Mouse (Mus musculus) cerebellum, postnatal 25 days (tissue): ENCODE measurements around the gene Lamp1.

Source experiments
- DNase-seq, 2 experiments: peaks; one replicate each; pipeline ENCODE4 v3.0.0; 2021; ENCODE audit warnings: mixed read lengths in 2 of 2

Lamp1 gene

DNA sequence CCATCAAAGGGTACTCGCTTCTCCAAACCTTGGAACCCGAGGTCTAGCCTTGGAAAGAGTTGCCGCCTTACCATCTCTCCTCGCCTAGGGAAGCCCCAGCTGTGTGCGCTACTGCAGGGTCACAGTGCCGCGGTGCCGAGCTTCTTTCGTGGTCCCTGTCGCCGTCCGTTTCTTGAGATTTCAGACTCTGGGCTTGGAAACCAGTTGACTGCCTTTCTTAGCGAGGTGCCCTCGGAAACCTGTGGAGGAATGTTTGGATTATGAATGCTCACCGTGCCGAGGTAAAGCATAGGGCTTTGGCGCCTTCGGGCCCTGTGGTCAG is 42.0 kb downstream of the Lamp1 start:
- no peak for DNase-seq

DNA sequence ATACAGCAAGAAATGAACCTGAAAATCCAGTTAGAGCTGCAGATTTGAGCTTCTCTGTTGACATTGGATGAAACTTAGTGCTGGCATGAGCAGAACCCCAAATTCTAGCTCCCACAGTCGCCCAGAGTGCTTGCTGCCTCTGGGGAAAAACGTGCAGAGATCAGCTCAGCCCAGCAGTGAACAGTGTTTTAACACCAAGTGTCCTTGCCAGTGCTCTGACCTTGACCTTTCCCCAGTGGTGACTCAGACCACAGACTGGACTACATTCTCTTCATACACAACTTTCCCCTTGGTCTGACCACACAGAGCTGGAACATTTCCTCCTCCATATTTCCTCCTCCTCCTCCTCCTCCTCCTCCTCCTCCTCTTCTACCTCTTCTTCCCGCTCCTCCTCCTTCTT is 43.1 kb downstream of the Lamp1 start:
- DNase-seq, result no peak

- DNase-seq, result no peak
Measured at GRCm38 (mm10) chr8:13202806-13203205, 43.8 kb downstream of the Lamp1 start.

- no peak for DNase-seq
Measured at GRCm38 (mm10) chr8:13203472-13203871, 44.5 kb downstream of the Lamp1 start.

DNA sequence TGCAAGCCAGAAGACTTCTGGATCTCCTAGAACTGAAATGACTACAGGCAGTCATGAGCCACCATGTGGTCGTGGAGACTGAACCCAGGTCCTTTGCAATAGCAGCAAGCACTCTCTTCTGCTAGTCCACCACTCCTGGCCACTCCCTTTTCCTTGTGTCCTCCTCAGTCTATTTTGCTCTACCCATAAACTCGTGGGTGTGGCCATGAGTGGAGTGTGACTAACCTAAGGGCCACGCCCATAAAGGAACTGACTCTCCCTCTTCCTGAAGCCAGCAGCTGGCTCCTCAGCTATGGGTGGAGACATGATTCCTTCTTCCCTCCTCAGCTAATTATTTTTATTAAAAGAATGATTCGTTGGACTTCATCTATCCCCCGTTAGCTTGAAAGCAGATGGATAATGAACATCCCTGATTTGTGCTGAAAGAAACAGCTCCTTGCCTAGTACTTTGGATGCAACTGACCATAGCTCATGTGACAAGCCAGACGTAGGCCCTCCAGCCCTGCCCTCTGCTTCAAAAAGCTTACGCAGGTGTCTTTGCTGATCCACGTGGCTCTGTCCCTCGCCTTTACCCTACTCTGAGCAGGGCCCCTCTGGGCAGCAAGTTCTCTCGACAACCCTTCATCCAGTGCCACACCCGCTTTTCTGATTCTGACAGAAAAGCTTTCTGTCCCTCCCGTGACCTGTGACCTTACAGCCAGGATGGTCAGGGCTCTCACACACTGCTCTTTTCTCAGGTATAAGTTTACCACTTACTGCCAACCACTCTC is 45.6 kb downstream of the Lamp1 start:
- no peak for DNase-seq

GRCm38 (mm10) chr8:13205311-13205710 is 46.4 kb downstream of the Lamp1 start:
- DNase-seq, result no peak

DNA sequence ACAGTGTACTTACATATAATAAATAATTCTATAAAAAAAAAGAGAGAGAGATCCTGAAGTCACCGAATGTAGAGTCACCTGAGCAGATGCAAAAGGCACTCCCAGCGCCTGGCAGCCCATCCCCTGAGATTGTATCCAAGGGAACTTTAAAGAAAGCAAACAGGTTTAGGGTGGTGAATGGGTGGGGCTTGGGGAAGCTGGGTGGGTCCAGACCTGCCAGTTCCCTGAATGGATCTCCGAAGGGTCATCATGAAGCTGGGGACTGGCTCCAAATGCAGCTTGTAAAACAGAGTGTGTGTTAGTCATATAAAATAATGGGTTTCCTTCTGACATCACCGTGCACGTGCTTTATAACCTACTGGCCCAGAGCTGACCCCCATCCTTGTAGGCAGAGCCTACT is 47.3 kb downstream of the Lamp1 start:
- no peak for DNase-seq

- no peak for DNase-seq
Measured at GRCm38 (mm10) chr8:13208627-13209355, 49.8 kb downstream of the Lamp1 start.

GRCm38 (mm10) chr8:13209770-13210169 is 50.8 kb downstream of the Lamp1 start:
- DNase-seq, result no peak

DNA sequence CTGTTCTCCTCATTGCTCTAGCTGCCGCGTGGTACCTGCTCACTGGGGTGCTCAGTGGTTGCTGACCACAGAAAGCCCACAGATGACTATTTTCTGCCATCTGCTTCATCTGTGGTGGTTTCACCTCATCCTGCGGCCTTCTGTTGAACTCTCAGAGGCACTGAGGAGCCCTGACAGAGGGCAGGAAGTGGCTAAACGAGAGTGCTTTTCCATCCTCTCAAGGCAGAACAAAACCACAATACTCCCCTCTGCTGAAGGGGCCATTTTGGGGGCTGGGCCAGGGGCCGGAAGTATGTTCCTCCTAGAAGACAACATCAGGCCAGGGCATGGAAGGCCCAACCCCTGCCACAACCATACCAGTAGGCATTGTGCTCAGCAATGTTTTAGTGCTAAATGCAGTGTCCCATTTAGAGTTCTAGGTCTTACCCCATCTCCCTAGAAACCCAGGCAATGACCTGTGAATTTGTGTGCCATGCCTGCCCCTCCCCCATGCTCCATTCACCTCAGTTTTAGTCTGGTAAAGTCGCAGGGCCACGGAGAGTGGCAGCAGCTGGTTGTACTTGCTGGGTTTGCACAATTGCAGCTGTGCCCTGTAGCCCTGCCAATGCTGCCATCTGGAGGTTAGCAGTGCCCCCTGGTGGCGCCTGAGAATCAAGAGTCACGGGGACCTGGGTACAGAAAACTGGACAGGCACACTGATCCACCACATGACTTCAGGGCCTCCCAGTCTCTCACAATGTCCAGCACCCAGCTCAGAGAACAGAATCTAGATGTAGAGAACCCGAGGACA is 54.7 kb downstream of the Lamp1 start:
- DNase-seq, result peak; percentile 70 to 82

DNA sequence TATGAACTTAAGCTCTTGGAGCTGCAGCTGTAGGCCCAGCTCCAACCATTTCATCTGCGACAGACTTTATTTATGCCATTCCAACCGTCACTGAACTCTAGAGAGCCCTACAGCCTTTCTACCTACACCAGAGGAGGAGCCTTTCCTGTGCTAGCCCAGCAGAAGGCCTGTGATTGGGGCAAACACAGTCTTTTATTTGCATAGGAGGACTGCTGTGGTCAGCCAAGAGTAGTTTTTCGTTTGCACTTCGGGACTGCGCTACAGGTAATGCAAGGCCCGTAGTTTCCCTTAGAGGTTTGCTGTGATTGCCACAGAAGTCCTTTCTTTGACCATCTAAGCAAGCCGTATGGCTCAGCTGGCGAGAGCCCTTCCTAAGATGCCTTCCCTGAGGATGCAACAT is 57.4 kb downstream of the Lamp1 start:
- DNase-seq, result no peak

- no peak for DNase-seq
Measured at GRCm38 (mm10) chr8:13217093-13217492, 58.1 kb downstream of the Lamp1 start.

DNA sequence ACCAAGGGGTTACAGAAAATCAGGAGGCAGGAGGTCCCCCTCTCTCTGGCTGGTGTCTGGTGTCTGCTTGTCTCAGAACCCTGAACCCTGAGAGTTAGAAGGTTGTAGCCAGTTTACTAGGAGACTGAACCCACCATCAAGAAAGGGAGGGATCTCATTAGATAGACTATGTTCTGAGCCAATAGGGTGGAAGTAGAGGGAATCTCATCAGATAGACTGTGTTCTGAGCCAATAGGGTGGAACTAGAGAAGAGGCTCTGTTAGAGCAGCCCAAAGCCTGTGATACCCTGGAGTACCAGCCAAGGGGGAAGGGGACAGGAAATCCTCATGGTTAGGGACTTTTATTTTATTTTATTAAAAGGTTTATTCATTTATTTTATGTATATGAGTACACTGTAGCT is 59.0 kb downstream of the Lamp1 start:
- no peak for DNase-seq

DNA sequence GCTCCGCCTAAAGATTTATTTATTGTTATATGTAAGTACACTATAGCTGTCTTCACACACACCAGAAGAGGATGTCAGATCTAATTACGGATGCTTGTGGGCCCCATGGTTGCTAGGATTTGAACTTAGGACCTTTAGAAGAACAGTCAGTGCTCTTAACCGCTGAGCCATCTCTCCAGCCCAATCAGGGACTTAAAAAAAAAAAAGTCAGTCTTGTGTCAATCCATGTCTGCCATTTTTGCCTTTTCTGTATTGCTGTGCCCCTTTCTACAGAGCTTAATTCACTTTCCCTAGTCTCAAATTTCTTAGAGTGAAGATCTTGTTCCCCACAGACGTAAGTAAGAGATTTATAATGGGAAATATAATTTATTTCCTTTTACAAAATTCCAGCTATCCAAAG is 59.5 kb downstream of the Lamp1 start:
- no peak for DNase-seq

- no peak for DNase-seq
Measured at GRCm38 (mm10) chr8:13224426-13224825, 65.5 kb downstream of the Lamp1 start.
